Mouse (Mus musculus) myocyte (in vitro differentiated cells): Measurements from ENCODE around the gene Gm21992. TPM values are rescaled to one million over a fixed set of nuclear protein-coding genes. Genes with fewer than 3 reads are reported as not detected.
A peak's percentile ranks its signal among the peaks of the same experiment; 100 is the strongest.

Experiments used
- H3K27me3 ChIP-seq: one replicate; pipeline ENCODE4 v1.6.1; 2011; ENCODE audit not compliant: control insufficient read depth, insufficient read depth, insufficient read length
- H3K36me3 ChIP-seq: one replicate; pipeline ENCODE4 v1.6.1; 2011; ENCODE audit not compliant: control insufficient read depth, insufficient read depth
- H3K4me2 ChIP-seq: one replicate; pipeline ENCODE4 v1.6.1; 2011; ENCODE audit warnings: low read depth, control low read depth
- H3K4me3 ChIP-seq: one replicate; pipeline ENCODE4 v1.5.1; 2011; ENCODE audit warnings: mild to moderate bottlenecking, control low read depth, moderate library complexity
- H3K79me2 ChIP-seq: one replicate; pipeline ENCODE4 v1.6.1; 2011; ENCODE audit not compliant: control insufficient read depth, insufficient read depth
- H3ac ChIP-seq: one replicate; pipeline ENCODE4 v1.6.1; 2011; ENCODE audit not compliant: control insufficient read depth, insufficient read length
- CEBPB ChIP-seq: IDR thresholded peaks from 2 replicates; pipeline ENCODE4 v1.6.1; 2011; ENCODE audit warnings: mild to moderate bottlenecking, moderate library complexity; ENCODE audit not compliant: poor library complexity, insufficient read depth, severe bottlenecking
- E2F4 ChIP-seq: IDR thresholded peaks from one replicate; pipeline ENCODE4 v1.6.1; 2011; ENCODE audit warnings: mild to moderate bottlenecking, control low read depth, moderate library complexity; ENCODE audit not compliant: insufficient read depth
- MAX ChIP-seq: IDR thresholded peaks from one replicate; pipeline ENCODE4 v1.6.1; 2011; ENCODE audit warnings: low read depth, mild to moderate bottlenecking, control low read depth
- MYOD1 ChIP-seq, 3 experiments: IDR thresholded peaks; one replicate each; pipeline ENCODE4 v1.6.1; 2011; ENCODE audit warnings: control low read depth in 2 of 3, low read depth in 2 of 3, mild to moderate bottlenecking in 2 of 3, moderate library complexity in 1 of 3; ENCODE audit not compliant: insufficient read length in 2 of 3, control insufficient read depth in 1 of 3
- MYOG ChIP-seq, 3 experiments: IDR thresholded peaks; one replicate each; pipeline ENCODE4 v1.6.1; 2011; ENCODE audit warnings: control low read depth in 2 of 3, low read depth in 2 of 3, mild to moderate bottlenecking in 2 of 3; ENCODE audit not compliant: insufficient read length in 2 of 3, control insufficient read depth in 1 of 3, insufficient read depth in 1 of 3
- POLR2A ChIP-seq: IDR thresholded peaks from one replicate; pipeline ENCODE4 v1.6.1; 2011; ENCODE audit warnings: low read depth, mild to moderate bottlenecking, control low read depth, moderate library complexity; ENCODE audit not compliant: insufficient read length
- POLR2AphosphoS2 ChIP-seq: IDR thresholded peaks from one replicate; pipeline ENCODE4 v1.6.1; 2011; ENCODE audit warnings: low read depth, control low read depth; ENCODE audit not compliant: insufficient read length
- REST ChIP-seq: IDR thresholded peaks from one replicate; pipeline ENCODE4 v1.6.1; 2011; ENCODE audit warnings: mild to moderate bottlenecking, control low read depth, moderate library complexity; ENCODE audit not compliant: insufficient read depth, insufficient read length
- SRF ChIP-seq: IDR thresholded peaks from one replicate; pipeline ENCODE4 v1.6.1; 2011; ENCODE audit warnings: low read depth; ENCODE audit not compliant: control insufficient read depth, insufficient read length
- TCF12 ChIP-seq: IDR thresholded peaks from one replicate; pipeline ENCODE4 v1.6.1; 2011; ENCODE audit warnings: mild to moderate bottlenecking, control low read depth; ENCODE audit not compliant: poor library complexity, insufficient read depth, severe bottlenecking
- TCF3 ChIP-seq: IDR thresholded peaks from one replicate; pipeline ENCODE4 v1.6.1; 2011; ENCODE audit warnings: low read depth, control low read depth; ENCODE audit not compliant: insufficient read length
- USF1 ChIP-seq: IDR thresholded peaks from one replicate; pipeline ENCODE4 v1.6.1; 2011; ENCODE audit warnings: low read depth, mild to moderate bottlenecking, control low read depth, moderate library complexity
- polyA plus RNA-seq: library from polyadenylated mRNA; unstranded; fragments of >200 nt; fragmentation: generic; extraction: Trizol; gene quantifications from one replicate; pipeline ENCODE4 v1.2.1, GENCODE M21; 2012; ENCODE audit warnings: missing spikeins

Gene Gm21992
- polyA plus RNA-seq, 1 experiment, result 8.1 TPM

DNA sequence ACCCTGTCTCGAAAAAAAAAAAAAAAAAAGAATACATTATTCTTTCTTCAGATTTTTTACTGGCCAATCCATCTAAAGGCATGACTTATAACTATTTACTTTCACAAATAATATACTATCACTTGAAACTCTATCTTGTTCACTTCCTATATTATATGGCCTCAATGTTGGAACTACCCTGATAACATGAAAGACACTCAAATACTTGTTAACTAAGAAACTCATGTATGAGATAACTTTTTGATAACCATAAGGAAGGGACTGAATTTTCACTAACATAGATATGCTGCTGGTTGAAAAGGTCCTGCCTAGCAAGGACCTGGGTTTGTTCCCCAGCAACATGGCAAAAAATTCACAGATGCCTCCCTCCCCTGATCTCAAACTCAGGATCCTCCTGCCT lies 15.5 kb downstream of the Gm21992 start:
- H3K36me3 ChIP-seq, result peaks cover 19% of the 10 kb centered on the region
- no peaks in the 10 kb centered on the region for H3K27me3 ChIP-seq
- no peak overlapping the region for H3K4me2 ChIP-seq
- TF ChIP-seq SRF, result no peak
- TF ChIP-seq POLR2AphosphoS2, result no peak
- no peak for TF ChIP-seq USF1
- TF ChIP-seq CEBPB, result no peak
- TF ChIP-seq TCF12, result no peak
- TF ChIP-seq POLR2A, result no peak
- no peak for TF ChIP-seq REST
- TF ChIP-seq MYOD1 (IDR thresholded peaks at IDR 0.05; ENCODE audit: control insufficient read depth in 1 of 3, insufficient read length in 2 of 3, low read depth in 2 of 3), result no peak
- TF ChIP-seq MAX, result no peak
- TF ChIP-seq E2F4, result no peak
- TF ChIP-seq TCF3, result no peak
- TF ChIP-seq MYOG (IDR thresholded peaks at IDR 0.05; ENCODE audit: control insufficient read depth in 1 of 3, insufficient read depth in 1 of 3, insufficient read length in 2 of 3, low read depth in 2 of 3), result no peak
- no peak overlapping the region for H3K4me3 ChIP-seq
- peaks cover 94% of the 10 kb centered on the region for H3K79me2 ChIP-seq
- no peak overlapping the region for H3ac ChIP-seq

DNA sequence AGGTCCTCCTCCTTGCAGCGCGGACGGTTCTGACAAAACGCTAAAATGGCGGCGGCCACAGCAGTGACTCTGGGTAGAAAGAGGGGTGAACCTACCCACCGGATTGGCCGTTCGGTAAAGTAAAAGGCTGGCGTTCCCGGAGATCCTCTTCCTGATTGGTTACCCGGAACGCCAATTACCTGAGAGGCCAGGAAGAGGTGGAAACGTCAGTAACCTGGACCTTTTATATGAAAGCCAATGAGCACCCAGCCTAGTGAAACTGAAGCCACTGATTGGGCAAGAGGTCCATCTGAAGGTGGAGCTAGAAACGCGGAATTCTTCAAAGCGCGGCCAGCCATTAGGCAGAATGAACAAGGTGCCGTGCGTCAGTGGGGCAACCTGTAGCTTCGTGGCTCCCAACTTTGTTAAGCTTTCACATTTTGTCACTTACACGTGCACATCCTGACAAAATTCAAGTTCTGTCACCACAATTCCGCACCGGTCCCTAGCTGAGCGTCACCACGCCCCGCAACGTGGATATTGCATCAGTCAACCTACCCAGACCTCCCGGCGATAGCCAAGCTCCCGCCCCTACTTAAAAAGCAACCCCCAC lies 17.5 kb downstream of the Gm21992 start, which contains the start of gene Rbm4:
Gene Rbm4, minus strand, starts transcription at position 71 of the 592 bp plus-strand sequence.
- peaks cover 94% of the 10 kb centered on the region for H3K79me2 ChIP-seq
- peak within 1 kb of the TSS; percentile 39 for H3ac ChIP-seq
- peaks cover 35% of the 10 kb centered on the region for H3K36me3 ChIP-seq
- H3K4me3 ChIP-seq, result peak within 1 kb of the TSS; percentile 74
- TF ChIP-seq USF1 (no peak), SRF (peak; percentile 6), MYOG (IDR thresholded peaks at IDR 0.05; ENCODE audit: control insufficient read depth in 1 of 3, insufficient read depth in 1 of 3, insufficient read length in 2 of 3, low read depth in 2 of 3) (no peak), E2F4 (peak; percentile 57), MAX (peak; percentile 86), TCF3 (no peak), POLR2A (peak; percentile 75), REST (no peak), MYOD1 (IDR thresholded peaks at IDR 0.05; ENCODE audit: control insufficient read depth in 1 of 3, insufficient read length in 2 of 3, low read depth in 2 of 3) (no peak), POLR2AphosphoS2 (peak; percentile 84), CEBPB (peak; percentile 65), TCF12 (no peak)
- H3K4me2 ChIP-seq, result peak within 1 kb of the TSS; percentile 96
- no peaks in the 10 kb centered on the region for H3K27me3 ChIP-seq

DNA sequence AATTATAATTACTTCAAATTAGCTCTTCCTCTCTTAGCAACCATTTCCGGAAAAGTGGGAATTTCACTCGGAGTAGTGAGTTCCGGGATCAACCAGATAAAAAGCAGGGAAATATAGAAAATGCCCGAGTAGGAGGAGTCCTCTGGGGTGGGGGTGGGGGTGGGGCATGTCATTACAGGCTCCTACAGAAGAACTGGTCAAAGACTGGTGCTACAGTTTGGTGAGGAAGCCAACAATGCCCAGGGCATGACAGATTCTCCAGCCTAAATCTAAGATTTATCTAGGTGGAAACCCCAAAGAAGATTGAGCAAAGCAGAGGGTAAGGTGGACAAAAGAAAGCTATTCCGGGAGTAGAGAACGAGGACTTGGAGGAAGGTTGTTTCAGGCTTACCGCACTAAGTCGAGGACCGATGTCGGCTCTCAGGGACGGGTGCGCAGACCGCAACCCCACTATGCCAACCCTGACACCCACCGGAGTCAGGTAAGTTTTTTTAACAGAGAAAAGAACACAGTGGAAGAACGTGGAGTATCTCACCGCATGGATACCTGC lies 18.1 kb downstream of the Gm21992 start:
- Histone ChIP-seq H3K27me3 (no peaks in the 10 kb centered on the region), H3ac (peak overlapping the region; percentile 39), H3K4me2 (peak overlapping the region; percentile 76), H3K79me2 (peaks cover 94% of the 10 kb centered on the region), H3K36me3 (peaks cover 40% of the 10 kb centered on the region), H3K4me3 (peak overlapping the region; percentile 74)
- TF ChIP-seq USF1 (no peak), MYOD1 (IDR thresholded peaks at IDR 0.05; ENCODE audit: control insufficient read depth in 1 of 3, insufficient read length in 2 of 3, low read depth in 2 of 3) (no peak), E2F4 (no peak), CEBPB (no peak)

DNA sequence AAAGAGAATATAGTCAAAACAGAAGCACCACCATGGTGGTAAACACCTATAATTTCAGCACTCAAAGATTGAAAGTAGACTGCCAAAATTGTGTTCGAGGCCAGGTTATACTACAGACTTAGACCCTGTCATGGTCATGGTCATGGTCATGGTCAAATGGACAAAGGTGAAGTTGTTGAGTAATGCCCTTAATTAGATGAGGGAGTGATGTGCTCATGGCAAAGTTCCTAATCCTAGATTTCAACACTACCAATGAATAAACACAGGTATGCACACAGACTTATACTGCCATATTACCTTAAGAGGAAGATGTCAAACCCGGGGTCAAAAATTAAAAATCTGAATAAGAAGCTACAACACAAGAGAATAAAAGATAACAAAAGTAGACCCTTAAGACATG lies 25.1 kb downstream of the Gm21992 start:
- Histone ChIP-seq H3ac (no peak overlapping the region), H3K27me3 (no peaks in the 10 kb centered on the region), H3K36me3 (peaks cover 87% of the 10 kb centered on the region), H3K79me2 (peaks cover 100% of the 10 kb centered on the region), H3K4me2 (no peak overlapping the region), H3K4me3 (no peak overlapping the region)
- no peak for TF ChIP-seq MYOG (IDR thresholded peaks at IDR 0.05; ENCODE audit: control insufficient read depth in 1 of 3, insufficient read depth in 1 of 3, insufficient read length in 2 of 3, low read depth in 2 of 3)
- TF ChIP-seq POLR2A, result no peak
- TF ChIP-seq CEBPB, result no peak
- TF ChIP-seq E2F4, result no peak
- TF ChIP-seq USF1, result no peak
- no peak for TF ChIP-seq POLR2AphosphoS2
- no peak for TF ChIP-seq REST
- no peak for TF ChIP-seq MYOD1 (IDR thresholded peaks at IDR 0.05; ENCODE audit: control insufficient read depth in 1 of 3, insufficient read length in 2 of 3, low read depth in 2 of 3)
- no peak for TF ChIP-seq TCF3
- no peak for TF ChIP-seq TCF12
- TF ChIP-seq SRF, result no peak
- TF ChIP-seq MAX, result no peak

DNA sequence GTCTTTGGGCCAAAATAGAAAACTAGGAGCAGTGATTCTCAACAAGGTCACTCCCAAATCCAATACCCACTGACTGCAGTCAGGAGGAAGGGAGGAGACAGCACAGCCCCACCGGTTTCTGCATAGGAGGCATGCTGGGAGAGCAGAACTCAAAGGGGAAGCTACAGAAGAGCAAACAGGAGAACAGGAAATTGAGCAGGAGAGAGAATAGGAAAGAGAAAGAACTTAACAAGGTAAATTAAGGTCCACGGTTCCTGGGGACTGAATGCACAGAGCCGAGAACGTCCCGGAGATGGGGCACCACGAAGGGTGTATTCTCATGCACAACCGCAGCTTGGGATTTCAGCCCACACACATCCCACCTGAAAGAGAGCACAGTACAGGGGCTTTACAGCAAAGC lies 26.2 kb downstream of the Gm21992 start:
- Histone ChIP-seq H3K4me3 (no peak overlapping the region), H3K36me3 (peaks cover 84% of the 10 kb centered on the region), H3K4me2 (no peak overlapping the region), H3K79me2 (peaks cover 100% of the 10 kb centered on the region), H3K27me3 (no peaks in the 10 kb centered on the region), H3ac (no peak overlapping the region)
- TF ChIP-seq MYOD1 (IDR thresholded peaks at IDR 0.05; ENCODE audit: control insufficient read depth in 1 of 3, insufficient read length in 2 of 3, low read depth in 2 of 3) (no peak), REST (no peak), POLR2AphosphoS2 (no peak), TCF3 (no peak), TCF12 (no peak), CEBPB (no peak), MYOG (IDR thresholded peaks at IDR 0.05; ENCODE audit: control insufficient read depth in 1 of 3, insufficient read depth in 1 of 3, insufficient read length in 2 of 3, low read depth in 2 of 3) (no peak)
